Mouse (Mus musculus): ENCODE results near the gene Mrps26. TPM values are rescaled to one million over a fixed set of nuclear protein-coding genes. Genes with fewer than 3 reads are reported as not detected.
A peak's percentile ranks its signal among the peaks of the same experiment; 100 is the strongest.

Mrps26 gene
- total and polyA plus RNA-seq, 3 experiments = 68.7 to 101 (median 71.4) TPM

DNA sequence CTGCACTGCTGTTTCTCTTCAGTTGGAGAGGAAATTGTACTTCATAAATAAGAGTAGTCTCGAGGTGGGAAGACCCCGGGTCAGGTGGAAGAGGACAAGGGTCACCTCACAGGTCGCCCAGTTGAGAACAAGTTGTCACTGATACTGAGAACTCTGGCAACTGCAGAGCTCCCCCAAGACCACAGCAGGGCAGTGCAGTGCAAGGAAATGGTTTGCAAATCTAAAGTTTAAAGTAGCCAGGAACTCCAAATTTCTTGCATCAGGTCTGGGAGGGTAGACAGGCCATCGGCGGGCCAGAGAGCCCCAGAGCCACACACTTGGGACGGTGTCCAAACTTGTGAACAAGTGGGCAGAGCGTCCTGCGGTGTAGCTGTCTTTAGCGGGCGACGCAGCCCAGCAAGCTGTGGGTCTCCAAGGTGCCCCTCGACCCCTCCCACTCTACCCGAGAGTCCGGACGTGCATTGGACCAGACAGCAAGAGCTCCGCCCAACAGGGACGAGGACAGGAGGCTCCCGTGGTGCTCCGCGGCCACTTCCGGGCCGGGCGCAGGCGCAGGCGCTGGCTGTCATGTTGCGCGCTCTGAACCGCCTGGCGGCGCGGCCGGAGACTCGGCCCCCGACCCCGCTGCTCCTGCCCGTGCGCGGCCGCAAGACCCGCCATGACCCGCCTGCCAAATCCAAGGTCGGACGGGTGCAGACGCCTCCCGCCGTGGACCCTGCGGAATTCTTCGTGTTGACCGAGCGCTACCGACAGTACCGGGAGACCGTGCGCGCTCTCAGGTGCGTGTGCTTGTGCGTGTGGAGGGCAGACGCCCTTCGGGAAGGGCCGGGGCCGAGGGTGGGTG lies at the start of gene Mrps26 (continued):
- TF ChIP-seq TCF12 (IDR thresholded peaks at IDR 0.05; ENCODE audit: low read depth, low read length) = peak; percentile 79

DNA sequence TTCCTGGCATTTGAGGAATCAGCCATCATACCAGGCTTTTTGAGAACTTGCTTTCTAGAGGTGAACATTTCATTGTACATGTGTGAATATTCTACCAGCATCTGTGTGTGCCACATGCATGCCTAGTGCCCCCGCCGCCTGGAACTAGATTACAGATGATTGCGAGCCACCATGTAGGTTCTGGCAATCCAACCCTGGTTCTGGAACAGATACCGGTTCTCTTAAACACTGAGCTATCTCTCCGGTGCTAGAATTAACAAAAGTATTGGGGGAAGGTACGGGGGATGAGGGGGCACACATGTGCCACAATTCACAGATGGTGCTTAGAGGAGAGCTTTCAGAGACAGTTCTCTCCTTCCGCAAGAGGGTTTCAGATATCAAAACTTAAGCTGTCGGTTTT lies 49.6 kb upstream of the Mrps26 start:
- Histone ChIP-seq H3K9ac (ENCODE audit: insufficient read depth, low read depth) (no peak overlapping the region), H3K4me1 (ENCODE audit: control insufficient read depth in 1 of 2, insufficient read depth in 2 of 2) (no peaks in the 10 kb centered on the region), H3K27me3 (replicated peaks) (no peaks in the 10 kb centered on the region), H3K9me3 (replicated peaks; ENCODE audit: low read length) (peaks cover 11% of the 10 kb centered on the region), H3K4me3 (replicated peaks in 1 of 3; ENCODE audit: low read depth in 2 of 3, low read length in 2 of 3, poor library complexity in 1 of 3) (no peak overlapping the region), H3K36me3 (replicated peaks in 1 of 2; ENCODE audit: control insufficient read depth in 1 of 2, insufficient read depth in 1 of 2, low read length in 1 of 2) (peaks cover 19 to 80% of the 10 kb centered on the region in 2 experiments), H3K27ac (ENCODE audit: insufficient read depth, low read depth) (no peak overlapping the region), H3K4me2 (ENCODE audit: insufficient read depth, low read depth, poor library complexity, severe bottlenecking) (no peak overlapping the region), H3K79me2 (replicated peaks; ENCODE audit: control insufficient read depth, extremely low read depth, insufficient read depth, poor library complexity, severe bottlenecking) (no peaks in the 10 kb centered on the region)
- no peak for DNase-seq (ENCODE audit: extremely low read depth)
- TF ChIP-seq UBTF (IDR thresholded peaks at IDR 0.05; ENCODE audit: low read depth, low read length) = no peak
- no peak for TF ChIP-seq POLR2A (IDR thresholded peaks at IDR 0.05; ENCODE audit: low read depth, low read length)
- TF ChIP-seq SMC3 (IDR thresholded peaks at IDR 0.05; ENCODE audit: low read depth, low read length) = no peak
- no peak for TF ChIP-seq CHD2 (IDR thresholded peaks at IDR 0.05; ENCODE audit: low read length)
- TF ChIP-seq MAFK (IDR thresholded peaks at IDR 0.05; ENCODE audit: insufficient replicate concordance, low read length) = no peak
- no peak for TF ChIP-seq TCF12 (IDR thresholded peaks at IDR 0.05; ENCODE audit: low read depth, low read length)
- TF ChIP-seq MYC (IDR thresholded peaks at IDR 0.05; ENCODE audit: low read depth, low read length) = no peak
- TF ChIP-seq ZMIZ1 (IDR thresholded peaks at IDR 0.05; ENCODE audit: low read depth, low read length) = no peak
- no peak for TF ChIP-seq JUN (IDR thresholded peaks at IDR 0.05; ENCODE audit: insufficient read depth, low read depth, low read length)
- no peak for TF ChIP-seq KAT2A (IDR thresholded peaks at IDR 0.05; ENCODE audit: insufficient replicate concordance, low read length)
- TF ChIP-seq CTCF (conservative IDR thresholded peaks at IDR 0.05 in 1 of 2, IDR thresholded peaks at IDR 0.05 in 1 of 2; ENCODE audit: low read depth in 2 of 2, low read length in 2 of 2) = no peak
- no peak for TF ChIP-seq MXI1 (IDR thresholded peaks at IDR 0.05; ENCODE audit: low read depth, low read length)
- dilution Hi-C loops (cut with MboI; ENCODE audit: extremely low pct_ligation_motif_present, extremely low pct_unique_long_range_greater_than_20kb, low sequenced_read_pairs) = no loop called here
- in situ Hi-C loops (cut with MboI; ENCODE audit: low pct_ligation_motif_present, low pct_unique_long_range_greater_than_20kb, low sequenced_read_pairs) = no loop called here

DNA sequence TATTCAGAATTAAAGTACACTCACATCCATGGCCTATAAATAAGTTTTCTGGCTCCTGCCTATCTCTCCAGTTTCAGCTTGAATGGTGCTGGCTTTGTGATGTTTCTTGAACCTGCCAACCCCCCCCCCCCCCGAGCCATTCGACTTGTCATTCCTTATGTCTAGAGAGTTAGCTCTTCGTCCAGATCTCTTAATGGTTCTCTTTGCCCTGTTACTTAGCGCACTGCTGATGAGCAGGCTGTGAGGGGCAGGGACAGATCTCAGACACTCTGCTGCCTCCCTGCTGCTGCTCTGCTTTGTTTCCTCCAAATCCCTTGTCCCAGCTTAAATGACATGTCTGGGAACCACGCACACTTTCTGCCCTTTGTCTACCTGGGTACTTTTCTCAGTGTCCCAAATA lies 47.8 kb upstream of the Mrps26 start:
- no peak for TF ChIP-seq RCOR1 (conservative IDR thresholded peaks at IDR 0.05; ENCODE audit: low read depth, low read length)
- TF ChIP-seq SMC3 (IDR thresholded peaks at IDR 0.05; ENCODE audit: low read depth, low read length) = no peak
- TF ChIP-seq E2F4 (IDR thresholded peaks at IDR 0.05; ENCODE audit: insufficient replicate concordance, low read depth, low read length) = no peak
- TF ChIP-seq CTCF (conservative IDR thresholded peaks at IDR 0.05 in 1 of 2, IDR thresholded peaks at IDR 0.05 in 1 of 2; ENCODE audit: low read depth in 2 of 2, low read length in 2 of 2) = no peak
- no peak for TF ChIP-seq JUND (conservative IDR thresholded peaks at IDR 0.05; ENCODE audit: low read depth, low read length)
- H3K4me1 ChIP-seq (ENCODE audit: control insufficient read depth in 1 of 2, insufficient read depth in 2 of 2) = no peaks in the 10 kb centered on the region
- peaks cover 5% of the 10 kb centered on the region for H3K9me3 ChIP-seq (replicated peaks; ENCODE audit: low read length)
- in situ Hi-C loops (cut with MboI; ENCODE audit: low pct_ligation_motif_present, low pct_unique_long_range_greater_than_20kb, low sequenced_read_pairs) = no loop called here
- H3K36me3 ChIP-seq (replicated peaks in 1 of 2; ENCODE audit: control insufficient read depth in 1 of 2, insufficient read depth in 1 of 2, low read length in 1 of 2) = peaks cover 27 to 83% of the 10 kb centered on the region in 2 experiments
- H3K79me2 ChIP-seq (replicated peaks; ENCODE audit: control insufficient read depth, extremely low read depth, insufficient read depth, poor library complexity, severe bottlenecking) = no peaks in the 10 kb centered on the region
- H3K27ac ChIP-seq (ENCODE audit: insufficient read depth, low read depth) = no peak overlapping the region
- H3K4me2 ChIP-seq (ENCODE audit: insufficient read depth, low read depth, poor library complexity, severe bottlenecking) = no peak overlapping the region
- dilution Hi-C loops (cut with MboI; ENCODE audit: extremely low pct_ligation_motif_present, extremely low pct_unique_long_range_greater_than_20kb, low sequenced_read_pairs) = no loop called here
- DNase-seq (ENCODE audit: extremely low read depth) = no peak
- no peak overlapping the region for H3K4me3 ChIP-seq (replicated peaks in 1 of 3; ENCODE audit: low read depth in 2 of 3, low read length in 2 of 3, poor library complexity in 1 of 3)
- H3K9ac ChIP-seq (ENCODE audit: insufficient read depth, low read depth) = no peak overlapping the region
- H3K27me3 ChIP-seq (replicated peaks) = no peaks in the 10 kb centered on the region

All from CH12.LX (cell line).